Mouse (Mus musculus): ENCODE measurements around the gene Arl5c. TPM values are rescaled to one million over a fixed set of nuclear protein-coding genes. Genes with fewer than 3 reads are reported as not detected.

The Arl5c gene
- total RNA-seq, 4 experiments from 2014 or later, result 1.5 to 2.1 (median 1.7) TPM

GRCm38 (mm10) chr11:97996691-97997090 lies 710 bp upstream of the Arl5c start:
- no peak for DNase-seq (ENCODE audit: low spot score in 2 of 2)

- DNase-seq (ENCODE audit: low spot score in 2 of 2), result no peak
These were observed 1.4 kb downstream of the Arl5c start for GRCm38 (mm10) chr11:97994539-97995100.

GRCm38 (mm10) chr11:97988530-97989096 lies 7.4 kb downstream of the Arl5c start:
- peak; percentile 82 to 90 for DNase-seq (ENCODE audit: low spot score in 2 of 2)

- DNase-seq (ENCODE audit: low spot score in 2 of 2), result peak; percentile 88 to 100
These were observed 8.1 kb downstream of the Arl5c start for GRCm38 (mm10) chr11:97987551-97988526.

- DNase-seq (ENCODE audit: low spot score in 2 of 2), result no peak
These were observed 9.1 kb downstream of the Arl5c start for GRCm38 (mm10) chr11:97986738-97987465.

- DNase-seq (ENCODE audit: low spot score in 2 of 2), result peak in 1 of 2 experiments; percentile 35
These were observed 10.0 kb downstream of the Arl5c start, which contains the start of gene Plxdc1 for GRCm38 (mm10) chr11:97985727-97986677. Plxdc1 (minus strand) TSS chr11:97986444.

GRCm38 (mm10) chr11:97983983-97984382 lies 12.0 kb downstream of the Arl5c start:
- DNase-seq (ENCODE audit: low spot score in 2 of 2), result no peak

- no peak for DNase-seq (ENCODE audit: low spot score in 2 of 2)
These were observed 12.5 kb downstream of the Arl5c start for GRCm38 (mm10) chr11:97983506-97983905.

- DNase-seq (ENCODE audit: low spot score in 2 of 2), result no peak
These were observed 13.3 kb downstream of the Arl5c start for GRCm38 (mm10) chr11:97982721-97983120.

GRCm38 (mm10) chr11:97980531-97980966 lies 15.4 kb downstream of the Arl5c start:
- no peak for DNase-seq (ENCODE audit: low spot score in 2 of 2)

GRCm38 (mm10) chr11:97979824-97980495 lies 16.0 kb downstream of the Arl5c start:
- DNase-seq (ENCODE audit: low spot score in 2 of 2), result no peak

GRCm38 (mm10) chr11:97978392-97978791 lies 17.6 kb downstream of the Arl5c start:
- no peak for DNase-seq (ENCODE audit: low spot score in 2 of 2)

- DNase-seq (ENCODE audit: low spot score in 2 of 2), result no peak
These were observed 18.2 kb downstream of the Arl5c start for GRCm38 (mm10) chr11:97977797-97978196.

GRCm38 (mm10) chr11:97974746-97975145 lies 21.2 kb downstream of the Arl5c start:
- DNase-seq (ENCODE audit: low spot score in 2 of 2), result no peak

GRCm38 (mm10) chr11:97974141-97974540 lies 21.8 kb downstream of the Arl5c start:
- DNase-seq (ENCODE audit: low spot score in 2 of 2), result no peak

- DNase-seq (ENCODE audit: low spot score in 2 of 2), result no peak
These were observed 23.5 kb downstream of the Arl5c start for GRCm38 (mm10) chr11:97972434-97972833.

GRCm38 (mm10) chr11:97971232-97971631 lies 24.7 kb downstream of the Arl5c start:
- peak; percentile 42 to 93 for DNase-seq (ENCODE audit: low spot score in 2 of 2)

GRCm38 (mm10) chr11:97970771-97971170 lies 25.2 kb downstream of the Arl5c start:
- no peak for DNase-seq (ENCODE audit: low spot score in 2 of 2)

GRCm38 (mm10) chr11:97968385-97968784 lies 27.6 kb downstream of the Arl5c start:
- DNase-seq (ENCODE audit: low spot score in 2 of 2), result no peak

- no peak for DNase-seq (ENCODE audit: low spot score in 2 of 2)
These were observed 28.9 kb downstream of the Arl5c start for GRCm38 (mm10) chr11:97967114-97967513.
